Mouse (Mus musculus): Measurements from ENCODE around the gene Upk1a.
A peak's percentile ranks its signal among the peaks of the same experiment; 100 is the strongest.

Upk1a gene

DNA sequence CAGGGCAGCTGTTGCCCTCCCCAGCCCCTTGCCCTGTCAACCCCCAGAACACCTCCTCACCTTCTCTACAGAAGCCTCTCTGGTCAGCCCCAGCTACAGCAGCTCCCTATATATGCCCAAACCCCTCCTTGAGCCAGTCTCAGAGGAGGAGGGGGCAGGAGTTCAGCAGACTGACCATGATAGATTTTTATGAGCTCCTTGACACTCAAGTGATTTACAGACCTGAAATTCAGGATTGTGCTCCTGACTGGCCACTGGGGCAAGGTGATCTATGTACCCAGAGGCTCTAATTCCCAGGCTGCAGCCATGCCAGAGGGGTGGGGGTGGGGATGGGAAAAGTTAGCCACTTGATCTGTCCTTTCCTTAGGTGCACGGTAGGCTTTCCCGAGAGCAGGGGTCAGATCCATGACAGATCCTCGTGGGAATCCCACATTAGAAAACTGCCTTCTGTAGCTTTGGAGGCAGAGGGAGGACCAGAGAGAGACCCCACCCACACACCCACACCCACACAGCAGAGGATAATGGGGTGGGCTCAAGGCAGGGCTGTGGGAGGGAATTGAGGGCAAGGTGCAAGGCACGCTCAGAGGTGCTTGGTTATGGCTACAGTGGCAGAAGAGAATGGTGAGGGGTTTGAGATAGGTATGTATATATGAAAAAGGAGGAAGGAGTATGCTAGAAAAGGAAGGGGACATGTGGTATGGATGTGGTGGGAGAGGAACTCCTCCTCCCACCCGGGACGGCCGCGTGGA, at the start of gene Upk1a:
TSS of gene Upk1a (minus strand) at position 194 of the 749 bp plus-strand sequence.
- no peak for DNase-seq

DNA sequence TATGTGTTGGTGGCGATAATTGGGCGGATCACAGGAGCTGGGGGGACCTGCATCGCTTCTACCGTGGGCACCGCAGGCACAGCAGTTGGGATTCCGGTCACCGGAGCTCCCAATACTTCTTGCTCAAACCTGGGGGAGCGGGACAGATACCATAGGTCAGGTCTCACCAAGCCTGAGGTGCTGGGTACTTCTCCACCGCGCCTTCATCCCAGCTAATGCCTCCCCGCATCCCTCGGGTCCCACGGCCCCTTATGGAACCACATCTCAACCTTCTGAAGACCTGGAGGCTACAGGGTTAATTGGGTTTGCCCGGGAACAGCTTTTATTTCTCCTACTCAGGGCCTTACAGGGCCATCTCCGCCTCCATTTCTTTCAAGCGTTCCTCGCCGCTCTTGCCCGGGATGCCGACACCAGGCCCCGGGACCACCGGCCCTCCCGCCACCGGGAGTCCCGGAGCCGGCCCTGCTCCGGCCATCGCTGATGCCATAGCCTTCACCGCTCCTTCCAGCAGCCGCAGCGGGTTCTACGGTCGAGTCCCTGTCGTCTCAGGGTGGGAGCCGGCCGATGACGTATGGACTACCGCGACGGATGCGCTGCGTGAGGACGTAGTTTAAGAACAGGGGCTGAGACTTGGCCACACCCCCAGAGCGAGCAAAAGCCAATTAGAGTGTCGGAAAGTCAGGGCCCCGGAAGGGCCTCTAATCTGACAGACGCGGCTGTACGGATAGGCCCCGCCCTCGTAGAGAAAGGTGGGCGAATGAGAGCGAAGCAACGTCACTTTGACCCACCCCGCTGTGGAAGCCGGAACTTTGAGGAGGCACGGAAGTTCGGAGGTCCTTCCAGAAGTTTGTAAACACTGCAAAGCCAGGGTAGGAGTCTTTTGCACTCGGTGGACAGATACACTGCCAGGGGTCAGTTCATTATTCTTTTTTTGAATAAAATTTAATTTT, 37.2 kb upstream of the Upk1a start, which contains the start of gene Rbm42:
TSS of gene Rbm42 (minus strand) at position 727 of the 950 bp plus-strand sequence.
- peak; percentile 98 to 100 for DNase-seq

DNA sequence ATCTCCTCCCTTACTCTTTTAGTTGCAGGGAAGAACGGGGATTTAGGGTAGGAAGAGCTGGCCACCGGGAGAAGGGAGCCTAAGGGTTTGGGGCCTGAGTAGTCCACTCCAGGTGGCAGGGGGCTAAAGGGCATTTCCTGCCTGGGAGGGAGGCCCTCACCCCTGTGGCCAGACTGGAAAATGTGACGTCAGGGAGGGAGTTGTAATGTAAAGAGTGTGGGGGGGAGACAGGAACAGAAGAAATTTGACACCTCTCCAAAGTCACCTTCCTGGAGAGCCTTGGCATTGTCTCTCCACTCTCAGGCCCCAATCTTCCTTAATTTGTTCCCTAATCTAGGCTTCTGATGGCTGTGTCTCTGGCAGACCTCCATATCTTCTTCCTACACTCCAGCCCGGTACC, 26.4 kb upstream of the Upk1a start:
- no peak for DNase-seq

DNA sequence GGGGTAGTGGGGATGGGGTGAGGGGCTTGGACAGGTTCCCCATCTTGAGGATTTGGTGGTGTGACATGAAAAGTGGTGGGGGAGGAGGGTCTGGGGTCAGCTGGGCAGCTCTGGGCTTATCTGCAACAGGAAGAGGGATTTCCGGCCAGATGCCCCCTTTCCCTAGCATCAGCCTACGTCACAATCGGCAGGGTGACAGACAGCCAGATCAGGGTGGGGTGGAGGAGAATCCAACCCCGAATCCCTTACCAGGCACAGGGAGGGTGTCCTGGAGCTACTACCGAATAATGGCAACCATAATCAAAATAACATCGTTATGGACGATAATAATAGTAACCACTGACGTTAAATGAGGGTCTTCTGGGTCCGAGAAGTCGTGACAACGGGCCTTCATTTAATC, 23.7 kb upstream of the Upk1a start:
- DNase-seq = no peak

DNA sequence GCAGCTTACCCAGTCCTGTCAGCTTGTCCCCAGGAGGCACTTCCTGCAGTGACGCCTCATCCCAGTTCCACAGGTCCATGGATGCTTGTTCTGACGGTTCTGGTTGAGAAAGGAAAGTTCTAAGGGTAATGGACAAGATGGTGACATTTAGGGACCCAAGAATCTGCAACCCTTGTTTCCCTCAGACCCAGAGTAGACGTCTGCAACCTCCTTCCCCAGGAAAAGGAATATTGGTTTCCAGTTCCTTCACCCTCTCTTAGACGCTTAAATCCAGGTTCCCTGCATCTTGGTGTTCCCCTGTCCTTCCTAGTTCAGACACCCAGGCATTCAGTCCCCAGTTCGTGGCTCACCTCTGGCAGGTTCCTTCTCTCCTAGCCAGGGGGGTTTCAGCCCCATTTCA, 23.1 kb upstream of the Upk1a start, which contains the start of gene Etv2:
TSS of gene Etv2 (minus strand) at position 101 of the 400 bp plus-strand sequence.
- DNase-seq = no peak

DNA sequence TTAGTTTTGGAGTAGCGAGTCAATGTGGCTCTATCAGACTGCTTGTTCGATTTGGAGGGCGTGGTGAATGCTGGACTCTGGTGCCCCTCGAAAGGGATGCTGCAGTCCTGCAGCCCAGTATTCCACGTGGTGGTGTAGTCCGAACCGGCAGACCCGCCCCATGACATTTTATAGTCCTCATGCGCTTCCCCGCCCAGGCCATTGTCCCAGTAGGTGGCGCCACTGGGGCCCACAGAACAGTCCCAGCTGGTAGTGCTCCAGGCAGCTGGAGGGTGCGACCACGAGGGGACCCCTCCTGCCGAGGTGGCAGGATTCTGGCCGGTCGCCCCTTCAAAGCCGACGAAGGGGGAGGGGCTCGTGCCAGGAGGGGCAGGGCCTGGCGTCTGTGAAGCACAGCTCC, 22.0 kb upstream of the Upk1a start:
- peak; percentile 37 to 77 for DNase-seq

DNA sequence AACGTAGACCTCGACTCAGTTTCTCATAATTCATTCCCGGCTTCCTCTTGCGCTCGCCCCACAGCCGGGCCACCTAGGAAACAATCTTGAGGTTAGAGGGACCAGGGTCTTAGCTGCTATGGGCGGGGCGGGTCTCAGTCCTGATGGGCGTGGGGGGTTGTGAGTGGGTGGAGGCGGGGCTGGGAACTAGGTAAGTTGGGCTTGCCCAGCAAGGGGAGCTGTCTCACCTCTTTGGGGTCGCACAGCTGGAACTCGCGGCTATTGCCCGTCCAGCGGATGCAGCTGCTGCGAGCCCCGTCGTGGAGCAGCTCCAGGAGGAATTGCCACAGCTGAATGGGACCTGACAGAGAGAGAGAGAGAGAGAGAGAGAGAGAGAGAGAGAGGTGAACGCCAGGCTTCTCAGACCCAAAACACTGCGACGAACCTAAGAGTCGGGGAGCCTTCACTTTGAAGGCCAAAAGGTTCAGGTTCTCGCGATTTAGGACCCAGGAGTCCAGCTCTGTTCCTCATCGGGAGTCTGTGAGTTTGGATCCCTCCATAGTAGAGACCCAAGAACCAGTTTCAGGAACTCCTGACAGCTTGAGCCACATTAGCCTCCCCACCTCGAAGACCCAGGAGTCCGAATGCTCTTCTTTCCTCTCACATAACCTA, 21.2 kb upstream of the Upk1a start:
- DNase-seq = no peak

DNA sequence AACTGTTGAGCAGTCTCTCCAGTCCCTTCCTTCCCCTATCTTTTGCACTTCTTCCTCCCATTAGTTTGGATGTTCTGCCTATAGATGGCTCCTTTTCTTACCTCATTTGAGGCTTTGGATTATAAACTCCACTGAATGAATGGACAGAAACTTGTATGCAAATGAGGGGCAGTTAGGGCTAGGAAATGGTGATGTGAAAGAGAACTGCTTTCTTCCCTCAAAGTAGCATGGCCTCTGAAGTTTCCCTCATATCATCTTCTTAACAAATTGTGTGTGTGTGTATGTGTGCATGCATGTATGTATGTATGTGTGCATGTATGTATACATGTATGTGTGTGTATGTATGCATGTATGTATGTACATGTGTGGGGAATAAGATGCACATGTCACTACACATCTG, 16.4 kb upstream of the Upk1a start:
- no peak for DNase-seq

DNA sequence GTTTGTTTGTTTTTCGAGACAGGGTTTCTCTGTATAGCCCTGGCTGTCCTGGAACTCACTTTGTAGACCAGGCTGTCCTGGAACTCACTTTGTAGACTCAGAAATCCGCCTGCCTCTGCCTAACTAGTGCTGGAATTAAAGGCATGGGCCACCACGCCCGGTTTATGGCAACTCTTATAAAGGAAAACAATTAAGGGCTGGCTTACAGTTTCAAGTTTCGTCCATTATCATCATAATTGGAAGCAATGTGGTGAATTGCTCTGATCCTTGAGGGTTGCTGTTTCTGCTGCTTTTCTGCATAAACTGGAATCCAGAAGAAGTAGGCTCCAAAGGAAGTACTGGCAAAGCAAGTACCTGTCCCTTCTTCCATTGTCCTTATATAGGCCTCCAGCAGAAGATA, 14.0 kb upstream of the Upk1a start:
- no peak for DNase-seq

DNA sequence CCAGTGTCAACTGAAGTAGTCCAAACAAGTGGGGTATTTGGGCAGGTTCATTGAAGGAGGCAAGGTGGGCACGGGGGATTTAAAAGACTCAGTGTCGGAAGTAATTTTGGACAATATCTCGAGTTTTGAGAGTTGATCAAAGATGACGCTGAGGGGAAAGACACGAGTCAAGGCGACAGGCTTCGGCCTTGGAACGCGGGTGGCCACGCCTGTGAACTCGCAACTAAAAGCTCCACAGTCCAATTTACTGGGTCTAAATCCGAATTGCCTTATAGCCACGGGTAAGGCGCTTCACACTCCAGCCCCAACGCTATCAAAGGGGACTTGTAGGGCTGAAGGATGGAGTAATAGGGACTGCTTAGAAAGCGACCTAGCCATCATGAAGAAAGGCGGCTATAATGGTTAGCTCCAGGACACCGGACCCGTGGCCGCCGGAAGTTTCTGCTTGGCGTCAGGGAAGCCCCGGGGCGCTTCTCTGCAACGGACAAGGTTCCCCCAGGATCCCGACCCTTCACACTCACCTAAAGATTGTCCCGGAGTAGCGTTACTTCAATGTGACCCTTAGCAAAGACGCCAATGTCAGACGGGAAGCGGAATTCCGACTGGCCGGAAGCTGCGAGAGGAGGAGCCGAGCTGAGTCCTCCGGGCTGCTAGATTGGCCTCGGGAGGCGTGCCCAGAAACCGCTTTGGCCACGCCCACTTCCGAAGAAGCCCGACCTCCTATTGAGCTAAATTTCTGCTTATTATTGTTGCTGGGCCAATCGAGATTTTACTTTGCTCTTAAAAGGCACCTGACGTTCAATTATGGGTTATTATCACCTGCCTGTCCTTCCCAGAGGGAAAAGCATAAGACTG, 13.1 kb upstream of the Upk1a start, which contains the start of gene Cox6b1:
TSS of gene Cox6b1 (minus strand) at position 622 of the 855 bp plus-strand sequence.
- DNase-seq = peak; percentile 91 to 93

DNA sequence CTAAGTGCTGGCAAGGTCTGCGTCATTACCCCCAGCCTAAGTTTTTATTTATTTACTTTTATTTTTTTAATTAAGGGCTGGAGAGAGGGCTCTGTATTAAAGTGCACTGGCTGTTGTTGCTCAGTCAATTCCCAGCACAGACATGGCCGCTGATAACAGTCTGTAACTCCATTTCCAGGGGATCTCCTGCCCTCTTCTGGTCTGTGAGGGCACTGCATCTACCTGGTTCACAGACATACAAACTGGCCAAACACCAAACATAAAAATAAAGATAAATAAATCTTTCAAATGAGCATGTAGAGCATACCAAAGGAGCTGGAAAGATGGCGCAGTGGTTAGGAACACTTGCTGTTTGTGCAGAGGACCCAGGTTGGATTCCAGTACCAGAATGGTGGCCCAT, 6.6 kb upstream of the Upk1a start:
- peak; percentile 23 to 70 for DNase-seq

DNA sequence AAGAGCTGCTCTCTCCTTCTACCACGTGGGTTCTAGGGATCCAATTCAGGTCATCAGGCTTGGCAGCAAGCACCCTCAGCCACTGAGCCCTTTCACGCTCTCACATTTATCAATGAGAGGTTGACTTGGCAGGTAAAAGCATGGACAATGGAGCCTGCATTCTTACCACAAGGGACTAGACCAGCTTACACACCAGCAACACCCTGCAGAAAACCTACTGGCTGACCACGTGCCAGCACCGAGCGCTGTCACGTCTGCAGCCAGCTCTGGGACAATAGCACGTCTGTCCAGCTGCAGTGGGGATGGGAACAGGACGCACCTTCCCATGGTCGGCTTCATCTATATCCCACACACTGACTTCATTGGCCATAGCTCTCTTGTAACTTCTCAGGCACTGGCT, 6.0 kb upstream of the Upk1a start:
- no peak for DNase-seq

DNA sequence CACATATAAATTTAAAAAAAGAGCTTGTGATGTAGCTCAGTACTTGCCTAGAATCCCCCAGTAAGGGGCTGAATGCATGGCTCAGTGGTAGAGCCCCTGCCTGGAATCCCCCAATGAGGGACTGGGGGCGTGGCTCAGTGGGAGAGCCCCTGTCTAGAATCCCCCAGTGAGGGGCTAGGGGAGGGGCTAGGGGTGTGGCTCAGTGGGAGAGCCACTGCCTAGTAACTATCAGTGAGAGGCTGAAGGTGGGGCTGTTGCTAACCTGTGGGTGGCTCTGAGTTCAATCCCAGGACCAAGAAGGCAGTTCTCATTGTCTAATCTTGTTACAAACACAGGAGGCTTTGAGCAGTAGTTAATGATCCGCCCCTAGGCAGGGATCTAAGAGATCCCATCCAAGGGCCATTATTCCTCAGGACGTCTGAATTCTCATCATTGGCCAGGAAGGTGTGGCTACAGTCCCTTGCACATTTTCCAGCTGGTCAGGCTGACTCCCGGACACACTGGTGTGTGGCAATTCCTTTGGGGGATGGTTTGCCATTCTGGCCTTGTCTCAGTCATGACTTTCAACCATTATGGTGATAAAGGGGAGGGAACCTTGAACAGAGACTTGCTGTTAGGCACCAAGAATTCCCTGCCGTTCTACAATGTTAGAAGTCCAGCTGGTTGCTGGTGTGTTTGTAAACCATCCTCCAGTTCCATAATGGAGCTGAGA, 2.6 kb upstream of the Upk1a start:
- DNase-seq = no peak

DNA sequence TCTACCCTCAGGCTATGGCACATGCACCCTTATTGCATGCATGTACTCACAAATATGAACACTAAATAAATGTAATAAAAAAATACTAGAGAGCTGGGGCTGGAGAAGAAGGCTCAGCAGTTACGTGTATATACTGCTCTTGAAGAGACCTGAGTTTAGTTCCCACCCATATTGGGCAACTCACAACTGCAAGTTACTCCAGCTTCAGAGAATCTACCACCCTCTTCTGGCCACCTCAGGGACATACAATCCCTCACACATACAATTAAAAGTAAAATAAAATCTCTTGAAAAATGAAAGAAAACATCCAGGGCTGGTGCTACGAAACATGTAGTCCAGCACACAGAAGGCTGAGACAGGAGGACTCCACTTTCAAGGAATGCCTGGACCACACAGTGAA, 1.8 kb upstream of the Upk1a start:
- DNase-seq = no peak

DNA sequence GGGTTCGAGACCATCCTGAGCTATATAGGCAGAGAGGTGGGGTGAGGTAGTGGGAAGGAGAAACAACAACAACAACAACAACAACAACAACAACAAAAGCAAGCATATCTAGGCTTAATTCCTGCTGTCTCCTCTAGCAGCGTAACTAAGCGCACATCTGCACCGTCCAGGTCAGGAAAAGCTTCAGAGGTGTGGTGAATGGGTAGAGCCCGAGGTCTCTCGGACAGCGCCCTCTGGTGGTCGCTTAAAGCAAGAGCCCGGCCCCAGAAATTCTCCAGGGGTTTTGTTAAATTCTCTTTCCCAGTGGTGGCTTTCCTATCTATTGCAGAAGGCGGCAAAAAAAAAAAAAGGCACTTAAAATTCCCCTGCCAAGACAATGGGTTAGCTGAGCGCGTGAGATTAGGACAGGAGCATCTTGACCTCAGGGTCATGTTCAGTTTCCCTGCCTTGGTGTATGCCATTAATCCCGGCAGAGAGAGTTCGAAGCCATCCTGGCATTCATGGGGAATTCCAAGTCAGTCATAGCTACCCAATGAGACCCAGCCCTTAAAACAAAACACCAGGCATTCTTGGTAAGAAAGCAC, 974 bp upstream of the Upk1a start:
- DNase-seq = peak; percentile 61 to 86

DNA sequence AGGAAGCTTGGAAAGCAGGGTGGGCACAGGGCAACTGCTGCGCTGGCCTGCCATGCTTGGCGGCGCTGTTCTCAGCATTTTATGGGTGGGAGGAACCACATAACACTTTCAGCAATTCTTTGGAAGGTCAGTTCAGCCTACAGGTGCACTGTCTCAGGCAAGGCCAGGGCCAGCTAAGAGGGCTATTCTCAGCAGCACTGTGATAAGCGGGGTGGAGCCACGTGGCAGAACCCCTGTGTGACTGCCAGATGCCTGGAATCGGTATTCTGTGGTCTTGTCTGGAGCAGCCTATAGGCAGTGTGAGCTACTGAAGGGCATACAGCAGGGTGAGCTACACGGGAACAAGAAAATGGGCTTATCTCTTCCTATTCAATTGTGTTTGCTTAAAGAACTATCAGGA, 2.6 kb downstream of the Upk1a start:
- DNase-seq = no peak

DNA sequence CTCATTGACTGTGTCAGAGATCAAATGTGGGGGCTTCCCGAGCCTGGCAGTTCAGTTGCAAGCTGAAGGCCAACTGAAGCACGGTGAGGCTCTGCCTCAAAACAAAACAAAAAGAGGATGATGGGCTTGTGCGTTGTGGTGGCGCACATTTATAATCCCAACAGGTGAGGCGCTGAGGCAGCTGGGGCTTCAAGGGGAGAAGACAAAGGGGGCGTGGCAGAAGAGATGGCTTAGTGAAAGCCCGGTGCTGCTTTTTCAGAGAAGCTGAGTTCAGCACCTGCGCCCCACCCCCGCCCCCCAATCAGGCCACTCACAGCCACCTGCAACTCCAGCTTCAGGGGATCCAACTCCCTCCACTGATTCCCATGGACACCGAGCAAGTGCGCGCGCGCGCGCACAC, 4.2 kb downstream of the Upk1a start:
- DNase-seq = no peak

DNA sequence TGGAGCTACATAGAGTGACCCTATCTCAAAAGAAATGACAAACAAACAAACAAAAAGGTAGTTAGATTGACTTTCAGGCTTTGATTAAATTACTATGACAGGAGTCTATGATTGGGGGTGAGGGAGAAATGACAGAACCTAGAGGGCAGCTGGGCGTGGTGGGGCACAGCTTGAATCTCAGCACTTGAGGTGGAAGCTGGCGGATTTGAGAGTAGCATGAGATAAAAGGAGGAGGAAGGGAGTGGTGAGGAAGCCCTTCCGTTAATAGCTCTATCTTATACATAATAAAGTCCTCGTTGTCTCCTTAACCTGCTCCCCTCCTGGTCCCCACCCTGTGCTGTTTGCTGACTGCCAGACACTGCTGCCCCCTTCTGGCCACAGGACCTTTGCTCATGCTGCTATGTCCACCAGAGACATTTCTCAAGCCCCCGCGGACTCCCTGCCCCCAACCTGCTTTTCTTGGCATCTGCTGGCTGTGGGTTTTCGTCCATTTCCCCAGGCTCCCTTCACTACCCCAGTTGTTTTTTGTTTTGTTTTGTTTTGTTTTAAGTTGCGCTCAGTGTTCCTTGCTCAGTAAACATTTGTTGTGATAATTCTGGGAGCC, 4.8 kb downstream of the Upk1a start:
- DNase-seq = peak; percentile 73 to 86

DNA sequence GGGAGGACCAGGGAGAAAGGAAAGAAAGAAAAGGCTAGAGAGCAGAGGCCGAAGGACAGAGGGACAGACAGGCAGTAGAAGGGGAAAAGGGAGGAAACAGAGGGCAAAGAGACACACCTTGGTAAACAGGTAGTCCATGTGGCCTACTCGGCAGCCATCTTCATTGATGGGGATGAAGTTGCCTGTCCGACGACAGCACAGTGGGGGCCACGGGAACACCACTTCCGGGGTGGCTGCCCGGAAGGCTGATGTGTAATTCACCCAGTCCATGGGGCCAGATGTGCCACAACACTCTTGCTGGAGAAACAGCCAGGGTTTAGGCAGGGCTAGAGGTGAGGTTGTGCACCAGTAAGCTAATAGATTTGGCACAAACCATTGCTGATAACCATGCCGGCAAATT, 7.7 kb downstream of the Upk1a start:
- no peak for DNase-seq

DNA sequence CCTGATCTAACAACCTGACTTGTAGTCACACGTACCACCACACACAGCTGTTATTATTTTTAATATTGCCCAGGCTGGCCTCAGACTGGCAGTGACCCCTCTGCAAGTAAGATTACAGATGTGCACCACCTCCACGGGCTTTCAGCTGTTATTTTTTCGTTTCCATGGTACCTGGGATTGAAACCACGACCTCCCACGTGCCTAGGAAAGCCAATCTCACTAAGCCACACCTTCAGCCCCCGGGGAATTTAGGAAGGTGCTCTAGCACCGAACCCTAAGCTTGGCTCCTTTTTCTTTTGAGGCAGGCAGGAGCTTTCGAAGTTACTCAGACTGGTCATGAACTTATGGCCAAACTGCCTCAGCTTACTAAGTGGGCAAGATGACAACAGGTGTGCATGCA, 8.2 kb downstream of the Upk1a start:
- no peak for DNase-seq

DNA sequence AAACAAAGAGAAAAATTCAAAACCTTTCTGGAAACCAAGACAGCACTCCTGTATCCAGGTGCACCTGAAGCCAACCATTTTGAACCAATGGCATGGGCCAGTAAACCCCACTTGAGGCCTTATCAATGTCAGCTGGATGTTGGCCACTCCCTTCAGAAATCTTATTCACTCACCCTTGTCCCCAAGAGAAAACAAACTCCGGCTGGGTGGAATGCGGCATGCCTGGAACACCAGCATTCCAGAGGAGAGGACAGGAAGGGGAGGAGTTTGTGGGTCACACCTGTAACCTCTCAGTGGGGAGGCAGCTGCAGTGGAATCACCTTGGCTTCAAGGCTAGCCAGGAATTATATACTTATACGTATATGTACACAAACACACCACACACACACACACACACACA, 10.1 kb downstream of the Upk1a start:
- peak; percentile 69 to 75 for DNase-seq

Measured in kidney, postnatal 36 days (tissue).